Mouse (Mus musculus) liver, embryonic 14 days (tissue): ENCODE results near the gene Tmem54. TPM values are rescaled to one million over a fixed set of nuclear protein-coding genes. Genes with fewer than 3 reads are reported as not detected.

Experiments
- polyA plus RNA-seq: library from polyadenylated mRNA; depleted of rRNA; stranded (reverse); fragments of >200 nt; gene quantifications from 2 replicates; pipeline ENCODE4 v1.2.3, GENCODE M21; 2012; rRNA removed

Tmem54 gene
- 0.96 and 1.0 TPM in 2 replicates for polyA plus RNA-seq

DNA sequence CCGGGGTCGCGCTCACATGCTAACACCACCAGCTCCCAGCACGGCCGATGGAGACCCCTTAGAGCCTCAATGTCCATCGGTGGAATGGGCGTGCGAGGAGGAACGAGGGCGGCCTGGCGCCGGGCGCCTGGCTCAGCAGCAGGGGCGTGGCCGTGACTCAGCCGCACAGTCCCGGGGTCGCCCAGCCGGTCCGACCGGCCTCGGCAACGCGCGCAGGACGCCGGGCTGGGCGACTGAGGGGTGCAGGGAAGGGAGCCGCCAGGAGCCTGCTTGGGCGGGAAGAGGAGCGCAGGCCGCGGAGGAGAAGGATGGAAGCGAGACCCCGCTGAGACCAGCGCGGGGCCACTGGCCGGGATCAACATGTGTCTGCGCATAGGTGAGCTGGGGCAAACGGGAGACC lies at the start of gene Tmem54:
Tmem54 (plus strand) TSS at position 193 of the 400 bp plus-strand sequence.

GRCm38 (mm10) chr4:129058207-129059092 lies 46.9 kb upstream of the Tmem54 start, which contains the start of gene Rnf19b:
Gene Rnf19b, plus strand, starts transcription at chr4:129058271.

DNA sequence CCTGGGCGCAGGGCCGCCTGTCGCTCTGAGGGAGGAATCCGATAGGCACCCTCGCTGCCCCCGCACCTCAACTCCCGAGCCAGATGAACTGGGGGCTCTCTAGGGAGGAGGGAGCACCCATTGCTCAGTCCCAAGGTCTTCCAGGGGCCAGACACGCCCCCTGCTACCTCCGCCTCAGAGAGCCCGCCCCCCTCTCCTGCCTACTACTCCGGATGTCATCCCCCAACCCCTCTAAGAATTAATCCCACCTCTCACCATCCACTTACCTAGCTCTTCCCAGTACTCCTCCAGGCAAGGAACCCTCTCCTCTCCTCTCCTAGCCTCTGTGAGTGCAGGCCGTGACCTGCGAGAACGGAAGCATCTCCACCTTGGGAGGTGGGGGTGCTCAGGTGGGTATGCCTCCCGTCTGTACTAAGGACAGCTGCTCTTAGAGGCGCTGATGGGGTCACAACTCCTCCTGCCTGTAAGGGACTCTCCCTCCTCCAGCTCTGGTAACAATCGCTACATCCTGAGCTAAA lies 16.3 kb downstream of the Tmem54 start, which contains the start of gene Hpca:
Hpca (minus strand) TSS at position 468 of the 518 bp plus-strand sequence.

DNA sequence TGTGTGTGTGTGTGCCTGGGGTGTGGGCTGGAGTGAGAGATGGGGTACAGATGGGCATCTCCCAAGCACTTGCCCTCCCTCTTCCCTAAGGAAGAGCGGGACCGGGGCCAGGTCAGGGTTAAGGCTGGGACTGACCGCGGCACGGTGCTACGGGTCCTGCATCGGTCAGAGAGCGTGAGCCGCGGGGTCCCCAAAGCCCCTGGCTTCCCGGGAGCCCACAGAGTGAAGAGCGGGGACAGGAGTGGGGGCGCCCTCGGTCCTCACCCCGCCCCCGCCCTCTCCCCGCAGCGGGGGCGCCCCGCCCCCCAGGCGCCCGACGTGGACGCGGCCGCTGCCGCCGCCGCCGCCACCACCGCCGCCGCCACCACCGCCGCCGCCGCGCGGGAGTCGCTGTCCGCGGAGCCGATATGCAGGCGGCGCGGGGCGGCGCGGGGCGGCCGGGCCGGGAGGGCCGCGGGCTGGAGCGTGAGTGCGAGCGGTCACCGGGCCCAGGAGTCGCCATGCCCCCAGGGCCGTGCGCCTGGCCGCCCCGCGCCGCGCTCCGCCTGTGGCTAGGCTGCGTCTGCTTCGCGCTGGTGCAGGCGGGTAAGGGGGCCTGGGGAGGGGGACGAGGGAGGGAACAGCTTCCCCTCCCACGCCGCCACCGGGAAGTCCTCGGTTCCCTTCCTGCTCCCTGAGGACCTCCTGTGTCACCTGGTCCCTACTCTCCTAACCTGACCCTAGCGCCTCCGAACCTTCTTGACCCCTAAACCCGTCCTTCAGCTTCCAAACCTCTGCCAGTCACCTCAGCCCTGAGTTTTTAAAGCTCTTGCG lies 31.4 kb downstream of the Tmem54 start, which contains the start of gene Fndc5:
Fndc5 (plus strand) TSS at position 421 of the 813 bp plus-strand sequence.

Other genes with a start within 250 kb of the Tmem54 start
- gene Trim62, start 222.0 kb upstream of the Tmem54 start, polyA plus RNA-seq = 0.18 and 0.22 TPM in 2 replicates
- 0.41 and 0.49 TPM in 2 replicates for gene Azin2, start 143.1 kb upstream of the Tmem54 start, polyA plus RNA-seq
- gene Ak2, start 113.6 kb upstream of the Tmem54 start, polyA plus RNA-seq = 71.5 and 78.3 TPM in 2 replicates
- 12.0 and 12.8 TPM in 2 replicates for gene Rnf19b, start 47.3 kb upstream of the Tmem54 start, polyA plus RNA-seq
- gene Hpca, start 16.5 kb downstream of the Tmem54 start, polyA plus RNA-seq = 2.1 and 2.2 TPM in 2 replicates
- 0.61 and 1.0 TPM in 2 replicates for gene Fndc5, start 31.5 kb downstream of the Tmem54 start, polyA plus RNA-seq
- gene S100pbp, start 84.2 kb downstream of the Tmem54 start, polyA plus RNA-seq = 11.2 and 14.0 TPM in 2 replicates
- 32.6 TPM in 2 replicates for gene Yars, start 84.2 kb downstream of the Tmem54 start, polyA plus RNA-seq
- gene C77080, start 155.9 kb downstream of the Tmem54 start, polyA plus RNA-seq = 0.93 and 1.1 TPM in 2 replicates
- gene Sync, start 182.1 kb downstream of the Tmem54 start, polyA plus RNA-seq = 0.03 and 0.11 TPM in 2 replicates
- gene Rbbp4, start 229.8 kb downstream of the Tmem54 start, polyA plus RNA-seq = 57.7 and 70.3 TPM in 2 replicates
- gene Zbtb8os, start 230.1 kb downstream of the Tmem54 start, polyA plus RNA-seq = 27.2 and 29.5 TPM in 2 replicates